Mouse (Mus musculus) G1E (cell line): ENCODE data around the gene Nabp2.

Source experiments
- CTCF ChIP-seq: IDR thresholded peaks from 2 replicates; pipeline ENCODE4 v1.5.1; 2012; ENCODE audit warnings: low read depth, low read length, inconsistent platforms, mixed read lengths
- GATA1 ChIP-seq: IDR thresholded peaks from 2 replicates; pipeline ENCODE4 v1.6.1; 2012; ENCODE audit warnings: borderline replicate concordance, low read length, inconsistent platforms, mixed read lengths
- GATA2 ChIP-seq: IDR thresholded peaks from 2 replicates; pipeline ENCODE4 v1.6.1; 2012; ENCODE audit warnings: low read depth, low read length, inconsistent platforms, borderline replicate concordance
- TAL1 ChIP-seq: conservative IDR thresholded peaks from 2 replicates; pipeline ENCODE4 v1.6.1; 2012; ENCODE audit warnings: low read depth, low read length, inconsistent platforms, mixed read lengths

DNA sequence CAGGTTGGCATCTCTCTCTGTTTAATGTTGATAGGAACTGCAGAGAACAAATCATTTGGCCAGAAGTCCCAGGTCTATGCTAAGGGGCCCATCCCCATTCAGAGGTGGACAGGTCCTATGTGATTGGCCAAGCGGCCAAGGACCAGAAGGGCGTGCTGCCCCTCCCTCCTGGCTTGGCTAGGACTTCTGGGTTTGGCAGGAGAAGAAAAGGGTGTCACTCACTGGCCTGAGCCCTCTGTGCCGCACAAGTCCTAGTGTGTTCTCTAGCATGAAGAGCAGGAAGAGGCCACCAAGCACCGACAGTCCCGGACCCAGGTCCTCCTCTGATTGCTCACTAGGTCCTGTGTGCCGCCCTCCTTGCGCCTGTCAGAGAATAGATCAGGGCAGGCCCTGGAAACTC, 13.8 kb downstream of the Nabp2 start:
- TF ChIP-seq GATA1 = no peak
- TF ChIP-seq CTCF = no peak
- TF ChIP-seq GATA2 = no peak
- TF ChIP-seq TAL1 = no peak
